Mouse (Mus musculus) cerebellum, adult 8-10 months (tissue): ENCODE results near the gene Calb2.

ENCODE experiments used
- DNase-seq: peaks from one replicate; pipeline ENCODE4 v3.0.0; 2022

Gene Calb2

DNA sequence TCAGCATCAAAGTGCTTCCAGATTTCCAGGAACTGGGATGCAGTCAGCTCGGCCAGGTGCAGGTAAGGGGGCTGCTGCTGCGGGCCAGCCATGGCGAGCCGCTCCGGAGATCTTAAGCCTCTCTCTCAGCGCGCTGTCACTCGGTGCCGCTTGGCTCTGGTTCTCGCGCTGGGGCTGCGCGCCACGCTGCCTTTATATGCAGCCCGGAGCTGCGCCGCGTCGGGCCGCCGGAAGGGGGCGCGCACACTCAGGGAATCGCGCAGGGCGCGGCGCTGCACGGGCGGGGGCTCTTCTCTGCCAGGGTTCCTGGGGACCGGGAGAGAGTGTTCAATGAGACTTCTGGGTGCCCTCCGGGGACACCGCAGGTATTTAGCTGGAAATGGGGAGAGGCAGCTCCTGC is at the start of gene Calb2:
Gene Calb2 (minus strand): TSS at position 165 of the 400 bp plus-strand sequence.
- DNase-seq: peak; percentile 90

- peak; percentile 100 for DNase-seq
Measured at GRCm38 (mm10) chr8:110217681-110218131, 49.7 kb upstream of the Calb2 start.

DNA sequence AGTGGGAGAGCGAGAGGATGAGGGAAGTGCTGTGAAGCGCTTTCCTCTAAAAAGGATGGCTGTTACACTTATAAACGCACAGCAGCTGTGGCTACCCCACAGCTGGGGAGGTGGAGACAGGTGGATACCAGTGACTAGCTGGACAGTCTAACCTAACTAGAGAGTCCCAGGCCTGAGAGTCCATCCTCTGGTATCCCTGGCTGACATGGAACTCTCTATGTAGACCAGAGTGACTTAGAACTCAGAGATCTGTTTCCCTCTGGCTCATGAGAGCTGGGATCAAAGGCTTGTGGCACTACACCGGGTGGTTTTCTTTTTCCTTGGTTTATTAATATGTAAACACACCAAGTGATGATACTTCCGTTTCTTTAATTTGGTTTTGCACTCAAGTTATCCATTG is 49.2 kb upstream of the Calb2 start:
- no peak for DNase-seq

GRCm38 (mm10) chr8:110216253-110216652 is 48.2 kb upstream of the Calb2 start:
- no peak for DNase-seq

DNA sequence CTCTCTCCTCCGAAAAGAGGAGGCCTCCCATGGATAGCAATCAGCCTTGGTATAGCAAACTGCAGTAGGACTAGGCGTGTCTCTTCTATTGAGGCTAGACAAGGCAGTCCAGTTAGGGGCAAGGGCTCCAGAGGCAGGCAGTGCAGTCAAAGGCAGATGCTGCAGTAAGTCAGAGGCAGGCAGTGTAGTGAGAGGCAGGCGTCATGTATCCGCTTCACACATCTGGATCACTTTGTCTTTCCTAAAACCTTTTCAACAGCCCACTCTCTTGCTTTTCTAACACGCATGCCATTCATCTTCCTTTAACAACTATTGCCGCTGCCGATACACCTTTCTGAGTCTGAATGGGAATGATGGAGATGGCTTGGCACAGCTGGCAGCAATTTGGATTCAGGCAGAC is 47.4 kb upstream of the Calb2 start, which contains the start of gene Cmtr2:
Gene Cmtr2 (plus strand): TSS at position 301 of the 400 bp plus-strand sequence.
- DNase-seq: no peak

GRCm38 (mm10) chr8:110201806-110202205 is 33.8 kb upstream of the Calb2 start:
- DNase-seq: no peak

DNA sequence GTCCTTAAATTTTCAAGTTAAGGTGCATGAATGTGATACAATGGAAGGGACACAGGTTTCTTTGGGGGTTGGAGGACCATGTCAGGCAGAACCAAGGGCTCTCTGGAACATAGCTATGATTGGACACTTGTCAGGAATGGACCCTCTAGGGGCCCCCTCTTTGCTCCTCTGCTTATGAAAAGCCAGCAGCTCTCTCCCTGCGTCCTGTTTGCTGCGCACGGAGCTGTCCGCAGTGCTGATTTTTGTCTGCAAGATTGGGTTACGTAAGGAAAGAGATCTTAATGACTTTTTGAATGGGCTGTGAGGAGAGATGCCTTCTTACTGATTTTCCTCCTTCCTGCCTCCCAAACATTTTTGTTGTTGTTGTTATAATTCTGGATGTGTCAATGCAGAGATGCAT is 28.7 kb upstream of the Calb2 start:
- DNase-seq: no peak

DNA sequence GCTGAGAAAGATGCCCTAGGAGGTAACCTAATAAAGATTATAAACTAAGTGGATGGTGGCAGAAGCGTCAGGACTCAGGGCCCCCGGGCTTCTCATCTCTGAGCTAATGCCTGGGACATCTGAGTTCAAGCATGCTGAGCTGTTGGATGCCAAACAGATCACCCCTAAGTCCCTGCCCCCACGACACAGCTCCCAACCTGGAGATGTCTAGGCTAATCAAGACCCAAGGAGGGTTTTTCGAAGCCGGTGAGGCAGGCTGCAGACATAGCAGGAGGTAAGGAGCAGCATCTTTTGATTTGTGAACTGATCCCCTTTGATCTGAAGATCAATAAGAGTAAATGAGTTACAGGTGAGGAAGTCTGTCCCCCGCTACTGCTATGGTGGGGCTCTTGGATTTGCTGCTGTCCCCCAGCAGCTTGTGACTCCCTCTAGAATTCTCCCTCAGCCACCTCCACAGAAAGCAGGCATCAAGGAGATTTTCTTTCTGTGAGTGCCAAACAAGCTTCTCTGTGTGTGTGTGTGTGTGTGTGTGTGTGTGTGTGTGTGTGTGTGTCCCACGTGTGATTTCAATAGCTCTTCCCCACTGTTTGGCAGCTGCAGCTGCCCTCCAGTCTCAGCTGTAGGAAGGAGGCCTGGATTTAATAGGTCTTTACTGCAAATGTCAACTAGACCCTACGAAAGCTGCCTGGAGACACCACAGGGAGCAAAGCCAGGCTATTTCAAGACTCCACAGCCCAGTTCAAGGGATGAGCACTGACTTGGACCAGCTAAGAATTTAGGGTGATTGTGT is 21.1 kb upstream of the Calb2 start:
- no peak for DNase-seq

GRCm38 (mm10) chr8:110185538-110185937 is 17.5 kb upstream of the Calb2 start:
- no peak for DNase-seq

- DNase-seq: no peak
Measured at GRCm38 (mm10) chr8:110183748-110184147, 15.7 kb upstream of the Calb2 start.

GRCm38 (mm10) chr8:110182735-110183367 is 14.8 kb upstream of the Calb2 start:
- peak; percentile 20 for DNase-seq

GRCm38 (mm10) chr8:110177359-110178155 is 9.5 kb upstream of the Calb2 start:
- DNase-seq: peak; percentile 92

GRCm38 (mm10) chr8:110174826-110175225 is 6.8 kb upstream of the Calb2 start:
- peak; percentile 70 for DNase-seq

DNA sequence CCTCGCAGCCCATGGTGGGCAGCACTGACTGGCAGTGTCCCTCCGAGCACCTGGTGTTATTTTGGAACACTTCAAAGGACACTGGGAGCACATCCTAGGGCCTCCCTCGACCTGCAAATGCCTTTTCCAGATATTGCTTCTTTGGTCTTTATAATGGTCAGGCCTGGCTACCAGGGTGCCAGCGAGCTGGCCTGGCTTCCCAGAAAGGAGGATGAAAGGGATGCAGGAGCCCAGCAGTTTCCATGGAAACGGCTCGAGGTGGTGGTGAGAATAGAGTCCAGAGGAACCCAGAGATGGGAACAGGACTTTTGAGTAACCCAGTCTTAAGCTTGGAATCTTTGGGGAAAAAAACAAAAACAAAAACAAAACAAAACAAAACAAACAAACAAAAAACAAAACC is 4.2 kb upstream of the Calb2 start:
- no peak for DNase-seq

- DNase-seq: no peak
Measured at GRCm38 (mm10) chr8:110166270-110166669, 1.7 kb downstream of the Calb2 start.

DNA sequence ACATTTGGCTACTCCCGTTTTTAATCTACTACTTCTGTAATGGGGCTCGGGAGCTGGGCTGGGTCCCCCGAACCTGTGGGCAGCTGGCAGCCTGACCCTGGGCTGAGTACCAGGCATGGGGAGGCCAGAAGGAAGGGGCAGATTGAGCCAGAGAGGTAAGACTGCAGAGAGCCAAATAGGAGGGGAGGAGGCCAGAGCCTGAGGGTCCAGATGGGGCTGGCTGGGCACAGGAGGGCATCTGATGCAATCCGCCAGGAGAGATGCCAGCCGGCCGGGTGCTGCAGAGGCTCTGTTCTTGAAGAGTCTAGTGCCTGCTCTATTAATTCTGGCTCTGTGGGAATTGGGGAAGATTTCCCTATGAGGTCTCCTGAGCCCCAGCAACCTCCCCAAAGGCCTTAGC is 6.0 kb downstream of the Calb2 start:
- DNase-seq: peak; percentile 89

- DNase-seq: no peak
Measured at GRCm38 (mm10) chr8:110152951-110153350, 15.1 kb downstream of the Calb2 start.

DNA sequence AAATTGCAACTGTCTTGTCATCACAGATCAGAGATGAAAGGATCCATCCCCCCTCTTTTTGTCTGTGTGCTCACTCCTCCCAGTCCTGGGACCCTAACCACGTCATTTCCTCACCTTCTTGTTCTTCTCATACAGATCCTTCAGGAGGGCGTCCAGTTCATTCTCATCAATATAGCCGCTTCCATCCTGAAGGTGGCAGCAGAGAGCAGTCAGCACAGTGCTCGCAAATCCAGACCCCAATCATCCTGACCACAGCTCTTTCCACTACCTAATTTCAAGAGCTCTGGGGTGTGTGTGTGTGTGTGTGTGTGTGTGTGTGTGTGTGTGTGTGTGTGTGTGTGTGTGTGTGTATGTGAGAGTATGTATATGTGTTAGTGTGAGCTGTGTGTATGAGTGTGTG is 22.5 kb downstream of the Calb2 start:
- peak; percentile 63 for DNase-seq

DNA sequence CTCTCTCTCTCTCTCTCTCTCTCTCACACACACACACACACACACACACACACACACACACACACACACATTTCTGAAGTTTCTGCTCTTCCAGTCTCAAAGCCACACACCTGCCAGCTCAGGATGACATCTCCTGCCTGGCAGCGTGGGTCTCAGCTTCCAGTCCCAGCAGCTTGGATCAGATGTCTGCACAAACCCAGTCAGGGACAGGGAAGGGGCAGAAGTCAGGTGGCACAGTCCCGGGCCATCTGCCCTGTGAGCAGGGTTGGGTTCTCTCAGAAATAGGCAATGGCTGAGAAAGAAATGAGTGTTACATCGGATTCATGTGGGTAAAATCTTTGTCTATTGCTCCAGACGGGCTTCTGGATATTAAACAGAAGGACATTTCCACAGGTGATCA is 27.2 kb downstream of the Calb2 start:
- no peak for DNase-seq

GRCm38 (mm10) chr8:110140156-110140555 is 27.9 kb downstream of the Calb2 start:
- no peak for DNase-seq

DNA sequence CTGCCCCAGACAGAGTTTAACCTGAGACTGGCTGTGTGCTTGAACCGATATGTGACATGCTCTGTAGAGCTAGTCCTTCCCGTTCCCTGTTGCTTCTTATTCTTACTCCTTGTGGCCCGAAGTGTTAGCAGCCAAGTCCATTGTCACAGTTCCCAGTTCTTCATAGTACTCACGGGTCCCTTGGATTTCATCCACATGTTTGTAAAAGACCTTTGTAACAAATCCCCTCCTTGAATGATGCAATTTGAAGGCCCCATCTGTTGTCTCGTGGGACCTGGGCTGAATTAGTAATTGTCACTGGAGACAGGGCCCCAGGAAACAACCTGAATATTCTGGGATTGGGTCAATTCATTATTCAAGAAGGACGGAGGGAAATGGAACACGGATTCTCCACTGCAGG is 32.5 kb downstream of the Calb2 start:
- no peak for DNase-seq

DNA sequence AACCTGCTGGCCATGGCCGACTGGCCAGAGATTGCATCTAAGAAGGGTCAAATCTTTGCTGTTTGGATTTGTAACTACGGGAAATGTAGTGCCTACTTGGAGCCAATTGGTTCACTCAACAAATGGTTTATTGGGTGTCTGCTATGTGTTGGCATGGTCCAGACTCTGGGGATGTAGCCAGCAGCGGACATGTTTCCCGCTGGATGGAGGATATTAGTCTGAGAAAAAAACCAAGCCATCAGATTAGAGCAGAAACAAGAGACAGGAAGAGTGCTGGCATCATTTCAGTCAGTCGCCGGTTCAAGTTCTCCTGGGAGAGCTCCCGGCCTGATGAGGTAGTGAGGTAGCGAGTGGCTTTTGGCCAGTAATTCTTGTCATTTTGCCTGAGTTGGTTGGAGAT is 33.8 kb downstream of the Calb2 start:
- no peak for DNase-seq

GRCm38 (mm10) chr8:110130537-110130936 is 37.5 kb downstream of the Calb2 start:
- DNase-seq: peak; percentile 84

DNA sequence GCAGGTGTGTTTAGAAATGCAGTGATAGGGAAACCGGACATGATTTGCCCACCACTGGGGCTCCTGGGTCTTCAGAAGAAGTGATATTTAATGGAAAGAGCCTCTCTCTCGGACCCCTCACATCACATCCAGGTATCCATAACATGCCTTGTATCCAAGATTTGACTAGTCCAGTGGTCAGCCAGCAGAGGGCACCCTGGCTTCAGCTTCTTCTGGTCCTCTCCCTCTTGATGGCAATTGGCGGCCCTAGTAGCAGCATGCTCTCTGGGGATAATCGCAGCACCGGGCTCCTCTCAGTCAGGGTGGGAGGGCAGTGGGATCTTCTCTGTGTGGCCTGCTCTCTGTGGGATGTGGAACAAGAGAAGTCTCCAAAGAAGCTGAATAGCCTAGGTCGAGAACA is 48.3 kb downstream of the Calb2 start:
- DNase-seq: peak; percentile 58
